Comparison of ENCODE assay signal across 20 mouse cellular contexts in the genomic region with DNA sequence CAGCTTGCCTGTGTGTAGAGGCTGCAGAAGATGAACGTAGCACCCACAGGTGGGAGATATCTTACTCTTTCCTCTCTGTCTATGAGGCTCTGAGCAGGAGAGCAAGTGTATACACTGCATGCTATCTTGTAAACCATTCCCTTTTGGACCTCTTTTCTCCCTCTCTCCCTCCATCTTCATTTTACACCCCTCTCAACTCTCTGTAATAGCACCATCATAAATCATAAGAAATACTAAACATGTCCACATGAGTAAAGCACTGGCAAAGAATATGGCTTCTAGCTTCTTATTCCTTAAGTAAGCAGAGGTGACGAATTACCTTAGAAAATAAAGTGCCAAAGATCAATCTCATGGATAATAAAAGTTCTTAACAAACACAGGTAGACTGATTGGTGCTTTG.
"Had no signal": no experiment of that assay in that cellular context is flagged by ENCODE, and none has a peak within 500 bp of the region (broad histone marks: within the 10 kb centered on the region; RNA-seq: fewer than 3 reads in every experiment).

No protein-coding gene starts in this region.

- H3K4me3 ChIP-seq: liver, embryonic 13.5 days; liver, embryonic 15.5 days; lung, embryonic 15.5 days; megakaryocyte, embryonic 14.5 days; midbrain, embryonic 13.5 days; midbrain, embryonic 15.5 days; neural tube, embryonic 12.5 days had no signal

- H3K27ac ChIP-seq: liver, embryonic 13.5 days; liver, embryonic 15.5 days; lung, embryonic 15.5 days; macrophage; midbrain, embryonic 13.5 days; midbrain, embryonic 15.5 days; neural tube, embryonic 12.5 days had no signal

- H3K4me2 ChIP-seq: liver, embryonic 13.5 days; liver, embryonic 15.5 days; lung, embryonic 15.5 days; midbrain, embryonic 11.5 days; midbrain, embryonic 13.5 days; midbrain, embryonic 15.5 days; neural tube, embryonic 12.5 days had no signal

- DNase-seq: liver, embryonic 13.5 days; liver, postnatal 0 days; lung, adult 2 months; lung, postnatal 14 days; lung, postnatal 36 days; retina, postnatal 1 day; right cerebral cortex, adult 18-20 months; right cerebral cortex, postnatal 25 days; thymus, adult 2 months; thymus, postnatal 25 days; thymus, postnatal 4 days had no signal

- H3K9me3 ChIP-seq: liver, embryonic 13.5 days; liver, embryonic 15.5 days; lung, embryonic 15.5 days; megakaryocyte, embryonic 14.5 days; midbrain, embryonic 13.5 days; midbrain, embryonic 15.5 days; neural tube, embryonic 12.5 days had no signal

- ATAC-seq: liver, postnatal 0 days; lung, postnatal 0 days; midbrain, embryonic 13.5 days; midbrain, embryonic 15.5 days had no signal

- H3K27me3 ChIP-seq: liver, embryonic 13.5 days; liver, embryonic 15.5 days; lung, embryonic 15.5 days; megakaryocyte, embryonic 14.5 days; midbrain, embryonic 13.5 days; midbrain, embryonic 15.5 days; neural tube, embryonic 12.5 days had no signal

- H3K4me1 ChIP-seq: liver, embryonic 13.5 days; liver, embryonic 15.5 days; lung, embryonic 15.5 days; megakaryocyte, embryonic 14.5 days; midbrain, embryonic 13.5 days; midbrain, embryonic 15.5 days; neural tube, embryonic 12.5 days had no signal

- H3K9ac ChIP-seq: liver, embryonic 13.5 days; liver, embryonic 15.5 days; liver, postnatal 0 days; lung, embryonic 15.5 days; midbrain, embryonic 13.5 days; midbrain, embryonic 15.5 days; neural tube, embryonic 12.5 days had no signal

- H3K36me3 ChIP-seq: liver, embryonic 13.5 days; liver, embryonic 15.5 days; lung, embryonic 15.5 days; midbrain, embryonic 13.5 days; midbrain, embryonic 15.5 days; neural tube, embryonic 12.5 days had no signal
